ENCODE assay signal across 9 mouse cellular contexts in the genomic region with DNA sequence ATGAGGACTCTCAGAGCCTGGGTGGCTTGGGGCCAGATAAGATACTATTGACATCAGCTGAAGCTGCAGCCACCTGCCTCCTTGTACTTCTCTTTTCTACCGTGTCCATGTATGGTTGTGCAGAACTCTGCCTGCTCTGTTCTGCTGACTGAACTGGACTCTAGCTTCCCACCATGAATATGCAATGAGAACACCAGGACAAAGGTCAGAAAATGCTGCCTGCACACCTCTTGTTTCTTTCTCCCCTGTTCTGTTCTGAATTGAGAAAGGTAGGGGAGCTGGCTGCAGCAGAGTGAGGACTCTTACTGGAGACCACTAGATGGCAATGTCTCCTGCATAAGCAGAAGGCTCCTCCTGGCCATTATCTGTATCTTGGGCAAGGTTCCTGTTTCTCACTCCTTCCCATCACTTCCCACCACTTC. TPM values are rescaled to one million over a fixed set of nuclear protein-coding genes. Genes with fewer than 3 reads are reported as not detected.
DNase-seq lines count a peak whose midpoint lies in the region; ATAC-seq and TF ChIP-seq lines count a peak whose summit lies in the region.
"Had no signal": no experiment of that assay in that cellular context is flagged by ENCODE, and none has a peak within 500 bp of the region (broad histone marks: within the 10 kb centered on the region; RNA-seq: fewer than 3 reads in every experiment).

No protein-coding gene starts in this region.

- whole genome bisulfite sequencing in intestine, embryonic 15.5 days = 70% methylated on average over 1 of the region's 1 CpGs
- WGBS in limb, embryonic 14.5 days = 90% methylated on average over 1 of the region's 1 CpGs

- H3K9me3 ChIP-seq in G1E (replicated peaks) = no peaks in the 10 kb centered on the region
- H3K9me3 ChIP-seq in intestine, embryonic 15.5 days = no peaks in the 10 kb centered on the region
- H3K9me3 ChIP-seq in limb, embryonic 14.5 days (ENCODE audit: control insufficient read depth, low read length) = no peaks in the 10 kb centered on the region
- H3K9me3 ChIP-seq: liver, embryonic 13.5 days had no signal

- peak; percentile 17 for DNase-seq in heart, adult 8-10 months (ENCODE audit: low spot score)
- no peak for DNase-seq in heart, postnatal 25 days (ENCODE audit: low spot score)
- DNase-seq in G1E (ENCODE audit: low spot score) = peak; percentile 36
- peak; percentile 34 for DNase-seq in limb, embryonic 14.5 days (ENCODE audit: low spot score)
- DNase-seq in right cerebral cortex, postnatal 25 days = peak; percentile 26
- no peak for DNase-seq in gastrocnemius, postnatal 25 days
- DNase-seq: liver, embryonic 13.5 days had no signal

- peaks cover 4% of the 10 kb centered on the region; the same call in 1 of the 2 replicates for H3K27me3 ChIP-seq in G1E (ENCODE audit: insufficient read depth, low read length)
- no peaks in the 10 kb centered on the region for H3K27me3 ChIP-seq in intestine, embryonic 15.5 days (replicated peaks)
- H3K27me3 ChIP-seq in limb, embryonic 14.5 days (ENCODE audit: control insufficient read depth, insufficient read depth, low read length) = no peaks in the 10 kb centered on the region
- H3K27me3 ChIP-seq: liver, embryonic 13.5 days had no signal

- TF ChIP-seq CTCF in G1E (IDR thresholded peaks at IDR 0.05; ENCODE audit: low read depth, low read length) = peak; percentile 35

- H3K4me3 ChIP-seq in G1E (ENCODE audit: low read depth, low read length) = no peak overlapping the region
- H3K4me3 ChIP-seq in intestine, embryonic 15.5 days (replicated peaks) = no peak overlapping the region
- H3K4me3 ChIP-seq in limb, embryonic 14.5 days (replicated peaks; ENCODE audit: low read length) = no peak overlapping the region
- H3K4me3 ChIP-seq: liver, embryonic 13.5 days had no signal

- H3K4me2 ChIP-seq in intestine, embryonic 15.5 days (replicated peaks) = no peak overlapping the region
- H3K4me2 ChIP-seq in limb, embryonic 14.5 days (replicated peaks; ENCODE audit: low read depth, low read length, severe bottlenecking) = no peak overlapping the region
- H3K4me2 ChIP-seq: liver, embryonic 13.5 days had no signal

- H3K36me3 ChIP-seq in G1E (replicated peaks) = no peaks in the 10 kb centered on the region
- H3K36me3 ChIP-seq in intestine, embryonic 15.5 days = no peaks in the 10 kb centered on the region
- H3K36me3 ChIP-seq in limb, embryonic 14.5 days (ENCODE audit: control insufficient read depth, insufficient read depth, low read length) = no peaks in the 10 kb centered on the region
- H3K36me3 ChIP-seq: liver, embryonic 13.5 days had no signal

- TF ChIP-seq POLR2A in limb, embryonic 14.5 days (IDR thresholded peaks at IDR 0.05; ENCODE audit: borderline replicate concordance, extremely low read depth, insufficient read depth, insufficient read length) = no peak

- no peak overlapping the region for H3K27ac ChIP-seq in intestine, embryonic 15.5 days
- H3K27ac ChIP-seq in limb, embryonic 14.5 days (replicated peaks; ENCODE audit: low read depth, low read length) = no peak overlapping the region
- H3K27ac ChIP-seq: liver, embryonic 13.5 days had no signal

- no peak for ATAC-seq in G1E (ENCODE audit: extremely low read depth, insufficient number of reproducible peaks, low FRiP score, poor library complexity, severe bottlenecking)
- peak; percentile 89 for ATAC-seq in common myeloid progenitor, adult 5-6 weeks (replicated peaks; ENCODE audit: low read depth, poor library complexity, severe bottlenecking)
- ATAC-seq in intestine, embryonic 15.5 days = peak; percentile 79
- no peak for ATAC-seq in limb, embryonic 14.5 days (ENCODE audit: low FRiP score, low read depth)

- H3K9ac ChIP-seq in intestine, embryonic 15.5 days = no peak overlapping the region
- no peak overlapping the region for H3K9ac ChIP-seq in limb, embryonic 14.5 days (ENCODE audit: low read depth, low read length, severe bottlenecking)
- H3K9ac ChIP-seq: liver, embryonic 13.5 days had no signal

- intact Hi-C loops in heart, postnatal 25 days (cut with DNase I) = loop anchor here (2.0 kb wide), 1 partner anchor 158 kb away; no protein-coding TSS in a partner anchor

- H3K4me1 ChIP-seq in G1E (ENCODE audit: insufficient read depth, low read depth, low read length) = peaks cover 2% of the 10 kb centered on the region; the same call in 1 of the 2 replicates
- no peaks in the 10 kb centered on the region for H3K4me1 ChIP-seq in intestine, embryonic 15.5 days (replicated peaks)
- H3K4me1 ChIP-seq in limb, embryonic 14.5 days (ENCODE audit: control insufficient read depth, insufficient read depth, low read length) = no peaks in the 10 kb centered on the region
- H3K4me1 ChIP-seq: liver, embryonic 13.5 days had no signal

RNA-seq across cellular contexts. Expression of a gene that starts 6.3 kb away (rescaled TPM):
- not detected for total RNA-seq in heart, adult 8-10 months (2022)
- not detected for total RNA-seq in heart, postnatal 25 days (2021)
- total RNA-seq in G1E (2014; fragmentation: Nextera tagmentation) (not detected in 2 replicates), G1E (2017) (0.44 and 0.64 TPM in 2 replicates)
- polyA plus RNA-seq in G1E (2012) = 0.01 TPM in 1 of 2 replicates, not detected in the other
- total RNA-seq in common myeloid progenitor, adult 5-6 weeks (2017) = 0.19 and 0.37 TPM in 2 replicates
- polyA plus RNA-seq in intestine, embryonic 15.5 days (2015; fragmentation: Nextera tagmentation; extraction: Ambion mirVana) = 0.45 and 0.59 TPM in 2 replicates
- polyA plus RNA-seq in limb, embryonic 14.5 days (2012; rRNA removed) = 0.01 and 0.03 TPM in 2 replicates
- polyA plus RNA-seq in limb, embryonic 14.5 days (2014; fragmentation: Nextera tagmentation; extraction: Ambion mirVana) = 0.18 and 0.19 TPM in 2 replicates
- total RNA-seq in gastrocnemius, postnatal 25 days (2021) = not detected

RNA-seq across cellular contexts. Expression of a gene that starts 39.6 kb away (rescaled TPM):
- under 1 TPM in 1 of 4 experiments, not detected in 3; 0.23 TPM for total RNA-seq in heart, adult 8-10 months (2022)
- not detected for total RNA-seq in heart, postnatal 25 days (2021)
- total RNA-seq in G1E (2014; fragmentation: Nextera tagmentation) (not detected in 2 replicates), G1E (2017) (0.11 and 0.17 TPM in 2 replicates)
- not detected in 2 replicates for polyA plus RNA-seq in G1E (2012)
- total RNA-seq in common myeloid progenitor, adult 5-6 weeks (2017) = 0.32 and 0.82 TPM in 2 replicates
- 0.54 and 0.75 TPM in 2 replicates for polyA plus RNA-seq in intestine, embryonic 15.5 days (2015; fragmentation: Nextera tagmentation; extraction: Ambion mirVana)
- polyA plus RNA-seq in limb, embryonic 14.5 days (2012; rRNA removed) = 0.09 and 0.13 TPM in 2 replicates
- 0.17 and 0.30 TPM in 2 replicates for polyA plus RNA-seq in limb, embryonic 14.5 days (2014; fragmentation: Nextera tagmentation; extraction: Ambion mirVana)
- total RNA-seq in gastrocnemius, postnatal 25 days (2021) = under 1 TPM in 1 of 2 experiments, not detected in 1; 0.16 TPM

RNA-seq across cellular contexts. Expression of a gene that starts 40.0 kb away (rescaled TPM):
- total RNA-seq in heart, adult 8-10 months (2022) = not detected
- not detected for total RNA-seq in heart, postnatal 25 days (2021)
- total RNA-seq in G1E (2014; fragmentation: Nextera tagmentation) (16.6 TPM in 1 of 2 replicates, not detected in the other), G1E (2017) (0.05 and 0.29 TPM in 2 replicates)
- not detected in 2 replicates for polyA plus RNA-seq in G1E (2012)
- 0.39 and 1.5 TPM in 2 replicates for total RNA-seq in common myeloid progenitor, adult 5-6 weeks (2017)
- polyA plus RNA-seq in intestine, embryonic 15.5 days (2015; fragmentation: Nextera tagmentation; extraction: Ambion mirVana) = 16.8 and 19.8 TPM in 2 replicates
- polyA plus RNA-seq in limb, embryonic 14.5 days (2012; rRNA removed) = 0.06 and 0.10 TPM in 2 replicates
- polyA plus RNA-seq in limb, embryonic 14.5 days (2014; fragmentation: Nextera tagmentation; extraction: Ambion mirVana) = 0.14 TPM in 1 of 2 replicates, not detected in the other
- not detected for total RNA-seq in gastrocnemius, postnatal 25 days (2021)

Comparison
In these comparisons a context has a peak if more than half of its experiments do, and no peak if none do; other contexts are left out.
1. DNase-seq: peak in heart, adult 8-10 months (single experiment), G1E (single experiment), limb, embryonic 14.5 days (single experiment) and right cerebral cortex, postnatal 25 days (single experiment); none in heart, postnatal 25 days (single experiment) and gastrocnemius, postnatal 25 days (single experiment).
2. ATAC-seq: peak in common myeloid progenitor, adult 5-6 weeks (single experiment) and intestine, embryonic 15.5 days (single experiment); none in G1E (single experiment) and limb, embryonic 14.5 days (single experiment).